Mouse (Mus musculus) layer of hippocampus, postnatal 14 days (tissue): ENCODE measurements around the gene Diaph3. TPM values are rescaled to one million over a fixed set of nuclear protein-coding genes. Genes with fewer than 3 reads are reported as not detected.
"Not testable (repeated sequence)": the region's sequence is repeated elsewhere in the genome, so short reads cannot be mapped to it uniquely, and the experiment has no call there.

Source experiments
- DNase-seq, 2 experiments: peaks; one replicate each; pipeline ENCODE4 v3.0.0; 2021 to 2022; ENCODE audit warnings: low spot score in 2 of 2, mixed read lengths in 1 of 2
- total RNA-seq, 2 experiments: library from RNA; stranded (reverse); gene quantifications; 2 replicates each; pipeline ENCODE4 v1.2.3; 2021

Diaph3 gene
- total RNA-seq, 2 experiments from 2014 or later, result 4.5 to 6.4 TPM

- DNase-seq, result no peak
These were observed 53.0 kb downstream of the Diaph3 start for GRCm38 (mm10) chr14:87087996-87088395.

GRCm38 (mm10) chr14:87084906-87085305 is 56.1 kb downstream of the Diaph3 start:
- not testable (repeated sequence) for DNase-seq

GRCm38 (mm10) chr14:87083911-87084310 is 57.1 kb downstream of the Diaph3 start:
- no peak for DNase-seq

DNA sequence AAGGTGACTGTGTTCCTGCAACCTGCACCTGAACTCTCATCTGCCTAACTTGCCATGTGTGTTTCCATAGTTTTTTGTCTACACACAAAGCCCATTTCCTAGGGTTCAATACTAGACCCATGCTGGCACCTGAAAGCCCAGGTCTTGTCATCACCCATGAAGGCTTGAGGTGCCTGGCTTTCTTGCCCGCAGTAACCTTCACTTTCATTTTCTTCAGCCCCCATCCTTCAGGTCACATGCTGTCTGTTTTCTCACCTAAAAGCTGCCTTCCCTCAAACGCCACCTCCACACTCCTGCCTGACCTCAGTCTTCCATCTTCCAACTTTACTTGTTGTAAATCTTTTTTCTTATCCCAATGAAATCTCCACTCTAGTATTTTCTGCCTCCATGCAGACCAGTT is 61.3 kb downstream of the Diaph3 start:
- DNase-seq, result no peak

DNA sequence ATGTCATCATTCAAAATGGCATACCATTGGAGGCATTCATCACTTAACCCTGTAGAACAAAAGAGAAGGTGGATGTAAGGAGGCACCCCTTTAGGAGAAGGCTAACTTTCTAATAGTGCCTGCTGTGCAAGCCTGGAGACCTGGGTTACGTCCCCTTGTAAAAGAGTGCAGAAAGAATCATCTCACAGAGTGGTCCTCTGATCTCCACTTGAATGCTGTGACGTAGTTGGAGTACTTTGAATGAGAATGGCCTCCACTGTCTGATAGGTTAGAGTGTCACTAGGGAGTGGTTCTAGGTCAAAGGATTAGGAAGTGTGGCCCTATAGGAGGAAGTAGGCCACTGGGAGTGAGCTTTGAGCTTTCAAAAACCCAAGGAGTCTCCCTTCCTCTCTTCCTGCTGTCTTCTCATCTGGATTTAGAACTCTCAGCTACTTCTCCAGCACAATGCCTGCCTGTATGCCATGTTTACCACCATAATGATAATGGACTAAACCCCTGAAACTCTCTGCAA is 66.0 kb downstream of the Diaph3 start:
- DNase-seq, result no peak

DNA sequence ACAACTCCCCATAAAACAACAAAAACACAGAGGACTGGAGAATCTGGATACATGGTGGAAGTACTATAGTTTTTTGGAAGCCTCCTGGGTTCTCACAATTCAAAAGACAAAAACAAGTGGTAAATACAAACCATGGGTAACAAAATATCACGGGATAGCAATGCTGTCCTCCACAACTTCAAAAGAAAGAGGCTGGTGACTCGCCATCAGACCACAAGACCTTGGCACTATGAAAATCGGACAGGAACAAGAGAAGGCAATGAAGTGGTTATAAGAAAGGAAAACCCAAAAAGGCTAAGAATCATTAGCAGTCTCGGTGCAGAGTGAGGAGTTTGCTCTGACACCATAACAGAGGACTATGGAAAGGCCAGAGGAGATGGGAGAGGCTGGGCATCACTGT is 76.8 kb downstream of the Diaph3 start:
- no peak for DNase-seq

DNA sequence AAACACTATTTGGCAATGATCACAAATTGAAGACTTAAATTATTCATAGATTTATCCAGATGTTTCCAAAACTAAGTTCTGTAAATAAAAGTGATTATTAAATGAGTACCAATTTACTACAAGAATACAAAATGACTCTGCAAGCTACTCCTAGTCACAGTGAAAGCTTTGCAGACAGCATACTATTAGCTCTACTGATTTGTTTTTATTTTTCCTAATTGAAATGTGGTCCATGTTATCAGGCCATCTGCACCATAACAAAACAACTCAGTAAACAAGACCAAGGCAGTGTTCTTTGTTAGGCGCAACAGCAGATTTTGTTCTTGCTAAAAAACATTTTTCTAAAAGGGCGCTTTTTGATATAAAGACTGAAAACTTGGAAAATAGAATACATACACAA is 84.9 kb downstream of the Diaph3 start:
- no peak for DNase-seq

DNA sequence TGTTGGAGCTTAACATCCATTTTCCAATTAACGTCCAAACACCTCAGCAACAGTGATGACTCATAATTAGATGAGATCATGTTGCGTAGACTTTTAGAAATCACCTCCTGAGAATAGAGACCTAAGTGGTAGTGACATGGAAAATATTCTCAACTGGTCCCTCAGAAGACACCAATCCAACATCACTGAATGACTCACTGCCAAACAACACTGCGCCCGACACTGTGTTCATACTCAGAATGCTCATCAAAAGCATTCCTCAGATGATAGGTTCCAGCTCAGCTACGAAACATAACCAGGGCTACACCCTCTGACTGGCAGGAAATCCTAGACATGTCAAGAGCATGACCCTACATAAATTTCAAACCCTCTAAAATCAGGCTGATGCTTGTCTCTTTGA is 89.8 kb downstream of the Diaph3 start:
- no peak for DNase-seq

DNA sequence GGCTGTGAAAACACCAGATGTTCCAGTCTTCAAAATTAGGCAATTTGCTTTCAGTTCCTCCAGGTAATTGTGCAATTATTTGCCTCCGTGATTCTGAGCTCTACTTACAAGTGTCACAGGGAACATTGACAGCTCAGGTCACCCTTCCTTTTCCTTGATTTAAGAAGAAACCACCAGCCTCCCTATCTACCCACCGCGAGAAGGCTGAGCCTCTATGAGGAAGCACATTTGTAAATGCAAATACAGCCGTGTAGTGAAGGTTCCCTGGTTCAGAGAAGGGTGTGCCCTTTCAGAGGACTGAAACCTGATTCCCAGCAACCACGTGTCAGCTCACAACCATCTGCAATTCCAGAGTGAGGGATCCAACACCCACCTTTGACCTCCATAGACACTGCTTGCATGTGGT is 96.6 kb downstream of the Diaph3 start:
- DNase-seq, result no peak

DNA sequence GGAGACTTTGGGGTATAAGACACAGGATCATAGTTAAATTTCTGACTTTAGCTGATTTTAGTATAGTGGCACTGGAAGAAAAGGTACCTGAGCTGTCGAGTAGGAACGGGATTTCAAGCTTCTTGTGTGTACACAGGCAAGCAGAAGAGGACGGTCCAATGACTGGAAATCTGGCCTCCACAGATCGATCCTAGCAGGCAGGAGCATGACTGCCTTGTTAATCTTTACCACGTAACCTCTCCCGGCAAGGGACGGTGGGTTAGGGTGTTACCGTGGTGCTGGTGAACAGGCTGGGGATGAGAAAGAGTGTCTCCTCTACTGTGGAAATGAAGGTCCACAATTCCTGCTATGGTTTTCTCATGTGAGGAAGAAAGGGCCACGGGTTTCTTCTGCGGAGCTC is 120.8 kb downstream of the Diaph3 start:
- no peak for DNase-seq

DNA sequence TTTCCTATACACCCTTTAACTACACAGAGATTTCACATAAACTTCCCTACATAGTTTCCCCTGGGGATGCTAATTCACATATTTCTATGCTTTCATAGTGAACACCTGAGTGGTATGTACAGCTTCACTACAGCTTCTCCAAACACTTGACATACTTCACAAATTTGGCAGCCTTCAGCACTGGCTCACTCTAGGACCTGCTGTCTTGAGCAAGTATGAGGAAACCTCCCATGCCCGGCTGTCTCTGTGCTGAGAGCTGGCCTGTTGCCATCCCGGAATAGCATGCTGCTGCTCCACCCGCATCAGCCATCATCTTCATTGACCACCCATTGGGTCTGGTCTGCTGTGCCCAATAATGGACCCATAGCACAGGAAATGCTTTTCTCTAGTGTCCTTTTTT is 121.3 kb downstream of the Diaph3 start:
- DNase-seq, result no peak

GRCm38 (mm10) chr14:86997318-86997717 is 143.7 kb downstream of the Diaph3 start:
- no peak for DNase-seq

- DNase-seq, result no peak
These were observed 189.9 kb downstream of the Diaph3 start for GRCm38 (mm10) chr14:86951169-86951568.

GRCm38 (mm10) chr14:86937953-86938352 is 203.1 kb downstream of the Diaph3 start:
- DNase-seq, result no peak

DNA sequence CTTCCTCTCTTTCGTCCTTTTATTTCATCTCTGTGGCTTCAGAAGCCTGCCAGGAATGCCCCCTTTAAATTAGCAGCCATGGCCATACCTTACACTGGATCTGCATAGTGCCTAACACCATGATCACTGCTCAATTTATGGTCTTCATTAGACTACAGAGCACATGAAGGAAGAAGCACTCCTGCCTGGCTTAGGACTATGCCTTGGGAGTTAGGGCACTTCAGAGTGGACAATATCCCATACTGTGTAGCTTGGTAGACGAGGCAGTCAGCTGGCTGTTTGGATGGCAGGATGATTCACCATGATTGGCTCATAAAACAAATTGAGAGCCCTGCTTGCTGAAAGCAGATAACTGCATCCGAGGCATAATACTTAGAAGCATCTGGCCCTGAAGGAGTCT is 204.6 kb downstream of the Diaph3 start:
- DNase-seq, result peak in 1 of 2 experiments; percentile 2

DNA sequence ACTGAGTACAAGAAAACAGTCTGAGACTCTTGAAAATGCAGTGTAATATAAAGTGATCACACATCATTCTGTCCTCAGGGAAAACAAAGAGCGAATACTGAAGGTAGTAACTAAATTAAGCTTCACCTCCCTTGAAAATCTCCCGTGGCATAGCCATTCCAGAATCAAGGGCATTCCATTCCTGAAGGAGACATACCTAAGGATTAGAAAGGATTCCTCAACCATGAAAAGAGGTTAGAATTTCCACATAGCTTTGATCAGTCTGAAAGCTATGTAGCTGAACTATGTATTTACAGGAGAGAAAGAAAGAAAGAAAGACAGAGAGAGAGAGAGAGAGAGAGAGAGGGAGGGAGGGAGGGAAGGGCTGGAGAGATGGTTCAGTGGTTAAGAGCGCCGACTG is 210.3 kb downstream of the Diaph3 start:
- no peak for DNase-seq

GRCm38 (mm10) chr14:86926827-86927226 is 214.2 kb downstream of the Diaph3 start:
- no peak for DNase-seq

DNA sequence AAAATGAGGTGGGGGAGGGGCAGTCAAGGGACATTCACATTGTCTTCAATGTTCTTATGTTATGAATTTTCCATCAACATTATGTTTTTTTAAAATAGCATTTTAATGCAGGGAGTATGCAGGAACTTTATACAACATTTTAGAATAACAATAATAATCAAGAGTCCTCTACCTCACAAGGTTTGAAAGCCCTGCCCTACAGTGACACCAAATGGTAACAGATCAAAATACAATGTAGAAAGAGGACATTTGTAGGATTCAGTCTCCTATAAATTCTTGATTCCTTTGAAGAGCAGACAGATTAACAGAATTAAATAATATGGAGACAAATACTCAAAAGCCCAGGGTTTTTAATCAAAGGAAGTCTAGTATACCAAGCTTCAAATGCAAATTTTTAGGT is 242.1 kb downstream of the Diaph3 start:
- peak in 1 of 2 experiments; percentile 44 for DNase-seq

GRCm38 (mm10) chr14:86889070-86889804 is 251.8 kb downstream of the Diaph3 start:
- no peak for DNase-seq

GRCm38 (mm10) chr14:86885417-86886098 is 255.5 kb downstream of the Diaph3 start:
- no peak for DNase-seq

- peak; percentile 53 to 76 for DNase-seq
These were observed 271.5 kb downstream of the Diaph3 start for GRCm38 (mm10) chr14:86869536-86869935.

GRCm38 (mm10) chr14:86867143-86867542 is 273.9 kb downstream of the Diaph3 start:
- peak in 1 of 2 experiments; percentile 43 for DNase-seq

DNA sequence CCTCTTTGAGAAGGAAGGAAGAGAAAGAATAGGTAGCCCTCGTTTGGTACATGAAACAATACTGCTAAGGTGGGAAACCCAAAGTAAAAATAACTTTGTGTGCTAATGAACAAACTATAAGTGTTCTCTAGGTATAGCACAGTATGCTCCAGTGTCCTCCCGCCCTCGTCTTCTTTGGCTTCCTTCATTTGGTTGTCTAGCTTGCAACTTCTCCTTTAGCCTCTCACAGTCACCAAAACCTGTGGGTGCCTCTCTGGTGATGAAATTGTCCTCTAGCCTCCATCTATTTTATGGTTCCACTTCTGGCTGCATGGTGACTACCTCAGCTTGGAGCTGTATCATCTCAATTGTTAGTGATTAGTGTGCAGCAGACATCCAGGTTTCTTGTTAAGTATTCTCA is 277.0 kb downstream of the Diaph3 start:
- DNase-seq, result no peak
